Mouse (Mus musculus): Measurements from ENCODE around the gene Rbck1. TPM values are rescaled to one million over a fixed set of nuclear protein-coding genes. Genes with fewer than 3 reads are reported as not detected.

Gene Rbck1
- polyA plus RNA-seq, 1 experiment = 743 TPM

DNA sequence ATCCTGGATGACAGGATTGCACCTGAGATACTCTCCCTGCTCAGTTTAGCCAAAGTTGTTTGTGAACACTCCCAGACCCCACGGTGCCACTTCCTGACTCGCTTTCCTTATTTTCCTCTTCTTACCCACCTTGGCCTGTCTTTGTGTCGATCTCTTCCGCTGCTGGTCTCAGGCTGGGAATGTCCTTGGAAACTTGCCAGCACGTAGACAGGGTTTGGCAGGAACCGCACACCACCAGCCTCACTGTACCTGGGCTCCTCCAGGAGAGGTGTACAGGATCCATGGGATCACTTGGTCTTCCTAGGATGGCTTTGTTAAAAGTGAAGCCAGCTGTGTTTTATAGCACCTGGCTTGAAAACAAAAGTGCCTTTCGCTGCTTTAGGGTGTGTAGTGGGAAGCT is 19.5 kb downstream of the Rbck1 start:
- TF ChIP-seq CTCF (IDR thresholded peaks at IDR 0.05; ENCODE audit: borderline replicate concordance, control insufficient read depth, extremely low read depth, insufficient read depth, low read length, poor library complexity) (no peak), POLR2A (IDR thresholded peaks at IDR 0.05; ENCODE audit: control insufficient read depth, extremely low read depth, insufficient read depth, low read length, poor library complexity) (no peak)
- no peak overlapping the region for H3K27ac ChIP-seq (ENCODE audit: control insufficient read depth, insufficient read depth, low read length)
- no peaks in the 10 kb centered on the region for H3K27me3 ChIP-seq (ENCODE audit: control insufficient read depth, insufficient read depth, low read length)
- DNase-seq = no peak
- no peak overlapping the region for H3K4me3 ChIP-seq (ENCODE audit: control insufficient read depth, insufficient read depth, low read length)
- WGBS = 93% methylated on average over 7 of the region's 7 CpGs
- H3K4me1 ChIP-seq (replicated peaks; ENCODE audit: control insufficient read depth, insufficient read depth, low read length) = no peaks in the 10 kb centered on the region
- peaks cover 85% of the 10 kb centered on the region for H3K36me3 ChIP-seq (ENCODE audit: control insufficient read depth, insufficient read depth, low read length)

DNA sequence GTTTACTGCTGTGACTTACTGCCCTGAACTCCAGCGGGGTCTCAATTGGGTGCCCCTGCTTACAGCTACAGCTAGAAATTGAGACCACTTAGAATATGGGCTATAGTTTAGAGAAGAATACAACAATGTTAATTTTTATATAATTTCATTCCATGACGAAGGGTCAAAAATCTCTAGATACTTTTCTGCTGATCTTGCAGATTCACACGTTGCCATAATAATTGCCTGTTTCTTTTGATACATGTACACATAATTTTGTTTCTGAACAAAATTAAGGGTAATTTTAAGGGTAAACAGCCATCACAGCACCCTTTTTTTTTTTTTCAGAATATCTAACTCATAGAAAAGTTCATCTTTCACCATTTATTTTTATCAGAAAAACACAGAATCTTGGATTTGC is 25.3 kb downstream of the Rbck1 start:
- TF ChIP-seq POLR2A (IDR thresholded peaks at IDR 0.05; ENCODE audit: control insufficient read depth, extremely low read depth, insufficient read depth, low read length, poor library complexity) (no peak), CTCF (IDR thresholded peaks at IDR 0.05; ENCODE audit: borderline replicate concordance, control insufficient read depth, extremely low read depth, insufficient read depth, low read length, poor library complexity) (no peak)
- H3K36me3 ChIP-seq (ENCODE audit: control insufficient read depth, insufficient read depth, low read length) = peaks cover 58% of the 10 kb centered on the region
- no peak overlapping the region for H3K27ac ChIP-seq (ENCODE audit: control insufficient read depth, insufficient read depth, low read length)
- 94% methylated on average over 3 of the region's 3 CpGs for WGBS
- no peak overlapping the region for H3K4me3 ChIP-seq (ENCODE audit: control insufficient read depth, insufficient read depth, low read length)
- DNase-seq = no peak
- H3K4me1 ChIP-seq (replicated peaks; ENCODE audit: control insufficient read depth, insufficient read depth, low read length) = no peaks in the 10 kb centered on the region
- H3K27me3 ChIP-seq (ENCODE audit: control insufficient read depth, insufficient read depth, low read length) = no peaks in the 10 kb centered on the region

DNA sequence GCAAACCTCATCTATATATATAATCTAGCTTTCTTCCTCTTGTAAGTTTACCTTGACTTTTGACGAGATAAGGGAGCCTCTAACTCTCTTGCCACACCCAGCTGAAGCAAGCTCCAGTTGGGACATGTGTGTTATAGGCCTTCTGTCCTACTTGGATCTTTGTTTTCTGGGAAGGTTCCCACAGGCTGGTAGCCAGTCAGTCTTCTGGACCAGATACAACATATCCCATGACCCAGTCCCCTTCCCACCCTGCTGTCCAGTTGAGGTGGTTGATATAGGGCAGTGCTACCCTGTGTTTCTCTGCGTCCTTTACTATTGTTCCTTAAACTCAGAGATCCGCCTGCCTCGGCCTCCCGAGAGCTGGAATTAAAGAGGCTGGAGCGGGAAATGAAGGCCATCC is 27.0 kb downstream of the Rbck1 start:
- no peak for DNase-seq
- Histone ChIP-seq H3K36me3 (ENCODE audit: control insufficient read depth, insufficient read depth, low read length) (peaks cover 43% of the 10 kb centered on the region), H3K27me3 (ENCODE audit: control insufficient read depth, insufficient read depth, low read length) (no peaks in the 10 kb centered on the region), H3K27ac (ENCODE audit: control insufficient read depth, insufficient read depth, low read length) (no peak overlapping the region), H3K4me3 (ENCODE audit: control insufficient read depth, insufficient read depth, low read length) (no peak overlapping the region), H3K4me1 (replicated peaks; ENCODE audit: control insufficient read depth, insufficient read depth, low read length) (no peaks in the 10 kb centered on the region)
- TF ChIP-seq CTCF (IDR thresholded peaks at IDR 0.05; ENCODE audit: borderline replicate concordance, control insufficient read depth, extremely low read depth, insufficient read depth, low read length, poor library complexity) (no peak), POLR2A (IDR thresholded peaks at IDR 0.05; ENCODE audit: control insufficient read depth, extremely low read depth, insufficient read depth, low read length, poor library complexity) (no peak)
- 96% methylated on average over 6 of the region's 6 CpGs for WGBS

DNA sequence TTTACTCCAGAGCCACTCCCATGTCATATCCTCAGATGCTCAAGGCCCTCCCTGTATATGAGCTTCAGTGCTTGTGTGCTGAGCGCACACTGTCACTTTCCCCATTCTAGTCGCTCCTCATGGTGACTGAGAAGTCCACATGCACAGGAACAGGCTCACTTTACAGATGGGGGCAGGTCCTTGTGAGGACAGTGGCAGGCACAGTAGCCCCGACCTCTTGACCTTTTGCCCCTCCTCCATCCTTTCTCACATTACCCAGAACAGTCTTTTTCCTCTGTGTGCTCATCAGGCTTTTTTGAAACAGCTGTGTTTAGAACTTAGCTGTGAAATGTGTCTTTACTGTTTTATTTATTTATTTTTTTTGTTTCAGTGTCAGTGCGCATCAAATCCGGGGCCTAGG is 28.7 kb downstream of the Rbck1 start:
- Histone ChIP-seq H3K36me3 (ENCODE audit: control insufficient read depth, insufficient read depth, low read length) (peaks cover 29% of the 10 kb centered on the region), H3K27ac (ENCODE audit: control insufficient read depth, insufficient read depth, low read length) (no peak overlapping the region), H3K4me1 (replicated peaks; ENCODE audit: control insufficient read depth, insufficient read depth, low read length) (no peaks in the 10 kb centered on the region), H3K4me3 (ENCODE audit: control insufficient read depth, insufficient read depth, low read length) (no peak overlapping the region), H3K27me3 (ENCODE audit: control insufficient read depth, insufficient read depth, low read length) (no peaks in the 10 kb centered on the region)
- 94% methylated on average over 5 of the region's 5 CpGs for WGBS
- DNase-seq = no peak
- no peak for TF ChIP-seq POLR2A (IDR thresholded peaks at IDR 0.05; ENCODE audit: control insufficient read depth, extremely low read depth, insufficient read depth, low read length, poor library complexity)
- no peak for TF ChIP-seq CTCF (IDR thresholded peaks at IDR 0.05; ENCODE audit: borderline replicate concordance, control insufficient read depth, extremely low read depth, insufficient read depth, low read length, poor library complexity)

DNA sequence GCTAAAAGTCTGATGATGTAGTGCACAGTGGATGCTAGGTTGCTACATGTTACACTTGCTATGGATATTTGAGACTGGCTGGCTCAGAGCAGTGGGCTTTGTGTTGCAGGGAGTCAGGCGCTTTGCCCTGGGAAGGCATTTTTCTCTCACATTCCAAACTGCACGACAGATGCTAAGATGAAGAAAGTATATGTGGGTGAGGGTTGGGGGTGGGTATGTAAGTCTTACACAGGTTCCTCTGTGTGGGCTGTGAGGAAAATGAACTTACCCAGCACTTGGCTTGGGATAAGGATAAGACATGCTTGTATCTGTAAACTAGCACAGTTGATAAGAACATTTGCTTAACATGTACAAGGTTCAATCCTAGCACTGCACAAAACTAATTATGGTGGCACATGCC is 29.6 kb downstream of the Rbck1 start:
- H3K4me1 ChIP-seq (replicated peaks; ENCODE audit: control insufficient read depth, insufficient read depth, low read length) = no peaks in the 10 kb centered on the region
- H3K27me3 ChIP-seq (ENCODE audit: control insufficient read depth, insufficient read depth, low read length) = no peaks in the 10 kb centered on the region
- no peak for DNase-seq
- TF ChIP-seq CTCF (IDR thresholded peaks at IDR 0.05; ENCODE audit: borderline replicate concordance, control insufficient read depth, extremely low read depth, insufficient read depth, low read length, poor library complexity) = no peak
- TF ChIP-seq POLR2A (IDR thresholded peaks at IDR 0.05; ENCODE audit: control insufficient read depth, extremely low read depth, insufficient read depth, low read length, poor library complexity) = no peak
- H3K27ac ChIP-seq (ENCODE audit: control insufficient read depth, insufficient read depth, low read length) = no peak overlapping the region
- peaks cover 19% of the 10 kb centered on the region for H3K36me3 ChIP-seq (ENCODE audit: control insufficient read depth, insufficient read depth, low read length)
- H3K4me3 ChIP-seq (ENCODE audit: control insufficient read depth, insufficient read depth, low read length) = no peak overlapping the region
- WGBS = 95% methylated on average over 2 of the region's 2 CpGs

DNA sequence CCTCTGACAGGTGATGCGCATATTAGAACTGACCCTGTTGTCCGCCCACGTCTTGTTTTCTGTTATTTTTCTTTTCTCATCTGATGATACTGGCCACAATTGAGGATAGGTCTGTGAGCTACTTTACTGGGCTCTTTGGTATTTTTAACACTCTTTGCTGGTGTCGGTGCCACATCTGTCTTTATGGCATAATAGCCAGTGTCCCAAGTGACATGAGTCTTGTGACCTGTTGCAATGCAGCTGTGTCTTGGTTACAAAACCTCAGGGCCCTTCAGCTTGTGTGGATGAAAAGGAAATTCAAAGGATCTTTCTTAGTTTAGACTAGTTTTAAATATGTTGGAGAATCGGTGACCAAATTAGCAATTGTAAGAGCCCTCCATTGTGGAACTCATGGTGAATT is 37.9 kb downstream of the Rbck1 start:
- WGBS = 27% methylated on average over 5 of the region's 5 CpGs
- H3K27ac ChIP-seq (ENCODE audit: control insufficient read depth, insufficient read depth, low read length) = no peak overlapping the region

More for the DNA sequence above, 37.9 kb downstream of the Rbck1 start:
- H3K27me3 ChIP-seq (ENCODE audit: control insufficient read depth, insufficient read depth, low read length) = no peaks in the 10 kb centered on the region
- TF ChIP-seq CTCF (IDR thresholded peaks at IDR 0.05; ENCODE audit: borderline replicate concordance, control insufficient read depth, extremely low read depth, insufficient read depth, low read length, poor library complexity) (no peak), POLR2A (IDR thresholded peaks at IDR 0.05; ENCODE audit: control insufficient read depth, extremely low read depth, insufficient read depth, low read length, poor library complexity) (no peak)
- no peak for DNase-seq
- no peak overlapping the region for H3K4me3 ChIP-seq (ENCODE audit: control insufficient read depth, insufficient read depth, low read length)
- H3K4me1 ChIP-seq (replicated peaks; ENCODE audit: control insufficient read depth, insufficient read depth, low read length) = peaks cover 8% of the 10 kb centered on the region
- no peaks in the 10 kb centered on the region for H3K36me3 ChIP-seq (ENCODE audit: control insufficient read depth, insufficient read depth, low read length)

Data from thymus, adult 2 months (tissue).